Mouse (Mus musculus): ENCODE data around the gene Nox3.

DNA sequence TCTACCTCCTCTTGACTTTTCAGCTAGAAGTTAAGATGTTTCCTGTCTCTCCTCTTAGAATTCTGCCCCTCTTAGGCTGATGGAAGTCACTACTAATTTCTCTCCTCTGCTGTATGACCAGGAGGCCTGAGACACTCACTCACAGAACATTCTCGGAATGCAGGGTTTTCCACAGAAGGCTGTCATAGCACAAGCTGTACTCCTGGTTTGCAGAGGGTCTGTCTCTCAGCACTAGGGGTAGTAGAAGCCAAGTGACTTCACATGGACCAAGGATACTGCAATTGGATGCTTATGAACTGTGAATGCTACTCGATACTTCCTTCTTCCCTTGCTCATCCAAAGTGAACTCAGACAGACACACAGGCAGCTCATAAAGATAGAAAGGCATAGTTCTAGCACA, 52.5 kb downstream of the Nox3 start:
- TF ChIP-seq CTCF (IDR thresholded peaks at IDR 0.05; ENCODE audit: extremely low read depth, insufficient read length, insufficient replicate concordance, low read depth, low read length) (no peak), POLR2A (IDR thresholded peaks at IDR 0.05; ENCODE audit: low read depth, low read length) (no peak)

All from small intestine, adult 2 months (tissue).